Mouse (Mus musculus): Measurements from ENCODE around the gene Carmil1. TPM values are rescaled to one million over a fixed set of nuclear protein-coding genes. Genes with fewer than 3 reads are reported as not detected.

The Carmil1 gene
- polyA plus RNA-seq, 1 experiment from 2014 or later, result 43.5 TPM

DNA sequence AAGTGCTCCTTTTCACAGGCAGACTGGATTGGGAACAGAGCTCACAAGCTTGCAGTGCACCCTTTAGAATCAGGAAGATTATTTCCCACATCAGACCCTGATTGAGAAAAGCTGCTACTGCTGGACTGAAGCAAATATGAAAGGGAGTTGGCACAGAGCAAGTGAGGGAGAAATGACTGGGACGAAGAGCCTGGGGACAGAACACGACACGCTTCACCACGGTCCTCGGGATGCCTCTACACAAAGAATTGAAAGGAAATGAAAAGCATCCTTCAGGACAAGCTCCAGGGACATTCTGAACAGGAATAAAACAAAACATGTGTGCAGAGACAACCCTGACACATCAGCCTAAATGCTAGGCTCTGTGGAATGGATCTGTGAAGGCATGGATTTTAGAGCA is 103.0 kb downstream of the Carmil1 start:
- no peak for ATAC-seq
- no peak overlapping the region for H3K4me3 ChIP-seq (ENCODE audit: low read length)
- no peaks in the 10 kb centered on the region for H3K9me3 ChIP-seq (ENCODE audit: control insufficient read depth, low read length)
- WGBS, result 45% methylated on average over 5 of the region's 5 CpGs
- H3K27me3 ChIP-seq (replicated peaks; ENCODE audit: control insufficient read depth, insufficient read depth, low read length), result no peaks in the 10 kb centered on the region
- H3K36me3 ChIP-seq (ENCODE audit: control insufficient read depth, insufficient read depth, low read length), result no peaks in the 10 kb centered on the region
- H3K4me1 ChIP-seq (ENCODE audit: control insufficient read depth, insufficient read depth, low read depth, low read length), result peaks cover 2% of the 10 kb centered on the region; the same call in 1 of the 2 replicates
- H3K27ac ChIP-seq (ENCODE audit: low read depth, low read length), result no peak overlapping the region
- no peak overlapping the region for H3K9ac ChIP-seq (ENCODE audit: low read depth, low read length)
- H3K4me2 ChIP-seq (ENCODE audit: low read length), result no peak overlapping the region

DNA sequence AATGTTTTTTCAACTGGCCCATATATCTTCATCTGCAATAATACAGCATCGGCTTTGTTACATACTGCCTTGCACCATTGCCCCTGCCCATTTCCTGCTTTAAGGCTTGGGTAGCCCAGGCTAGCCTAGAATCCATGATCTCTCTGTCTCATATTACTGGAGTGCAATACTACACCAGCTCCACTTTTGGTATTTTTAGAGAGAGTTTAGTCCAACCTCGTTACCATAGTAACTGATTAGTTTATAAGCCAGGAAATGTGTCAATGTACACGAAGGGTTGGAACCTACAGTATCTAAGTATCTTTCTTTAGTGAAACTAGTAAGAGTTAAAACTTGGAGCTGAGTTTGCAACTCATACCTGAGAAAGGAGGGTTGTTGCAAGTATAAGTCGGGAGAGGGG is 103.8 kb downstream of the Carmil1 start:
- Histone ChIP-seq H3K4me1 (ENCODE audit: control insufficient read depth, insufficient read depth, low read depth, low read length) (peaks cover 2% of the 10 kb centered on the region; the same call in 1 of the 2 replicates), H3K36me3 (ENCODE audit: control insufficient read depth, insufficient read depth, low read length) (no peaks in the 10 kb centered on the region), H3K27ac (ENCODE audit: low read depth, low read length) (no peak overlapping the region), H3K4me2 (ENCODE audit: low read length) (no peak overlapping the region), H3K9ac (ENCODE audit: low read depth, low read length) (no peak overlapping the region), H3K9me3 (ENCODE audit: control insufficient read depth, low read length) (no peaks in the 10 kb centered on the region), H3K4me3 (ENCODE audit: low read length) (no peak overlapping the region), H3K27me3 (replicated peaks; ENCODE audit: control insufficient read depth, insufficient read depth, low read length) (no peaks in the 10 kb centered on the region)
- ATAC-seq, result no peak
- WGBS, result 80% methylated on average over 4 of the region's 4 CpGs

- H3K27ac ChIP-seq (ENCODE audit: low read depth, low read length), result no peak overlapping the region
- no peak overlapping the region for H3K4me3 ChIP-seq (ENCODE audit: low read length)
- H3K9ac ChIP-seq (ENCODE audit: low read depth, low read length), result no peak overlapping the region
- WGBS, result 77% methylated on average over 1 of the region's 1 CpGs
- no peak for ATAC-seq
- no peak overlapping the region for H3K4me2 ChIP-seq (ENCODE audit: low read length)
- H3K9me3 ChIP-seq (ENCODE audit: control insufficient read depth, low read length), result no peaks in the 10 kb centered on the region
- H3K4me1 ChIP-seq (ENCODE audit: control insufficient read depth, insufficient read depth, low read depth, low read length), result no peaks in the 10 kb centered on the region
- no peaks in the 10 kb centered on the region for H3K27me3 ChIP-seq (replicated peaks; ENCODE audit: control insufficient read depth, insufficient read depth, low read length)
- peaks cover under 1% of the 10 kb centered on the region; the same call in 1 of the 2 replicates for H3K36me3 ChIP-seq (ENCODE audit: control insufficient read depth, insufficient read depth, low read length)
Observed at GRCm38 (mm10) chr13:24169658-24170057, 110.9 kb downstream of the Carmil1 start.

- no peak overlapping the region for H3K27ac ChIP-seq (ENCODE audit: low read depth, low read length)
- H3K4me2 ChIP-seq (ENCODE audit: low read length), result no peak overlapping the region
- no peak for ATAC-seq
- peaks cover 3% of the 10 kb centered on the region; the same call in 1 of the 2 replicates for H3K36me3 ChIP-seq (ENCODE audit: control insufficient read depth, insufficient read depth, low read length)
- no peak overlapping the region for H3K9ac ChIP-seq (ENCODE audit: low read depth, low read length)
- no peak overlapping the region for H3K4me3 ChIP-seq (ENCODE audit: low read length)
- 95% methylated on average over 1 of the region's 1 CpGs for WGBS
- H3K4me1 ChIP-seq (ENCODE audit: control insufficient read depth, insufficient read depth, low read depth, low read length), result no peaks in the 10 kb centered on the region
- no peaks in the 10 kb centered on the region for H3K9me3 ChIP-seq (ENCODE audit: control insufficient read depth, low read length)
- no peaks in the 10 kb centered on the region for H3K27me3 ChIP-seq (replicated peaks; ENCODE audit: control insufficient read depth, insufficient read depth, low read length)
Observed at GRCm38 (mm10) chr13:24163368-24163767, 117.2 kb downstream of the Carmil1 start.

- 85% methylated on average over 4 of the region's 4 CpGs for WGBS
- Histone ChIP-seq H3K27me3 (replicated peaks; ENCODE audit: control insufficient read depth, insufficient read depth, low read length) (no peaks in the 10 kb centered on the region), H3K36me3 (ENCODE audit: control insufficient read depth, insufficient read depth, low read length) (peaks cover 3% of the 10 kb centered on the region; the same call in 1 of the 2 replicates), H3K4me3 (ENCODE audit: low read length) (no peak overlapping the region), H3K4me2 (ENCODE audit: low read length) (no peak overlapping the region), H3K27ac (ENCODE audit: low read depth, low read length) (no peak overlapping the region), H3K9ac (ENCODE audit: low read depth, low read length) (no peak overlapping the region), H3K9me3 (ENCODE audit: control insufficient read depth, low read length) (no peaks in the 10 kb centered on the region), H3K4me1 (ENCODE audit: control insufficient read depth, insufficient read depth, low read depth, low read length) (no peaks in the 10 kb centered on the region)
- no peak for ATAC-seq
Observed at GRCm38 (mm10) chr13:24161105-24161504, 119.5 kb downstream of the Carmil1 start.

- peaks cover 3% of the 10 kb centered on the region; the same call in 1 of the 2 replicates for H3K36me3 ChIP-seq (ENCODE audit: control insufficient read depth, insufficient read depth, low read length)
- H3K9ac ChIP-seq (ENCODE audit: low read depth, low read length), result no peak overlapping the region
- WGBS, result 86% methylated on average over 4 of the region's 4 CpGs
- H3K27me3 ChIP-seq (replicated peaks; ENCODE audit: control insufficient read depth, insufficient read depth, low read length), result no peaks in the 10 kb centered on the region
- H3K4me1 ChIP-seq (ENCODE audit: control insufficient read depth, insufficient read depth, low read depth, low read length), result peaks cover 4% of the 10 kb centered on the region
- H3K4me2 ChIP-seq (ENCODE audit: low read length), result no peak overlapping the region
- H3K4me3 ChIP-seq (ENCODE audit: low read length), result no peak overlapping the region
- no peak for ATAC-seq
- H3K9me3 ChIP-seq (ENCODE audit: control insufficient read depth, low read length), result no peaks in the 10 kb centered on the region
- H3K27ac ChIP-seq (ENCODE audit: low read depth, low read length), result no peak overlapping the region
Observed at GRCm38 (mm10) chr13:24159972-24160371, 120.6 kb downstream of the Carmil1 start.

DNA sequence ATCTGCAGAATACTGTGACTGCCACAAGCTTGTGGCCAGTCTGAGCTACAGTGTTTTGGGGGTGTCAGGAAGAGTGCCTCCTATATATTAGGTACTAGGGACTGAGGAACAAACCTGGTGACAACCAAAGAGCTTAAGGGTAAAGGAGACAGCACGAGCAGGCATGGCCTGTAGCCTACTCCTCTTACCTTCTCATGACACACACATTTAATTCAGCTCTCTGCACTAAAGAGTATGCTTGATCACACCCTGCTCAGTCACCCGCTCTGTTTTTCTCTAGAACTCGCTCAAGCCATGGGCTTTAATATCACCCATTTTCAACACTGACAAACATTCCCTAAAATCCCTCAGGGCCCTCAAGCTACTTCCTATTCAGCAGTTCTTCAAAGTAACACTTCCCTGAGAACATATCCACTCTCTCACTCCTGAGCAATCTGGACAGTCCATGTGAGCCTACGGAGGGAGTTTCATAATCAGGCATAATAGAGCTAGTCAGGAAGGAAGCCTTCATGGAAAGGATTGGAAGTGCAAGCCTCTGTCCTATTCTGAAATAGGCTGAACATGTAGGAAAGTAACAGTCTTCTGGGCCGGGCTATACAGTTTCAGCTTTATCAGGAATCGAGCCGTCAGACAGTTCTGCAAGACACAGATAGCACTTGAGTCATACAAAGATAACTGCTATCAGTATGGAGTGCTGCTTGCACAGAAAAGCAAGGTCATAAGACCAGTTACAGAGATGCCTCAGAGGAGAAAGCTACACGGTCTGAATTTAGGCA is 121.2 kb downstream of the Carmil1 start:
- 87% methylated on average over 8 of the region's 8 CpGs for WGBS
- H3K27me3 ChIP-seq (replicated peaks; ENCODE audit: control insufficient read depth, insufficient read depth, low read length), result no peaks in the 10 kb centered on the region
- H3K4me3 ChIP-seq (ENCODE audit: low read length), result no peak overlapping the region
- no peak overlapping the region for H3K27ac ChIP-seq (ENCODE audit: low read depth, low read length)
- H3K4me2 ChIP-seq (ENCODE audit: low read length), result no peak overlapping the region
- H3K9ac ChIP-seq (ENCODE audit: low read depth, low read length), result no peak overlapping the region
- H3K36me3 ChIP-seq (ENCODE audit: control insufficient read depth, insufficient read depth, low read length), result 0 out of 2 replicates have a peak, but pooled peaks cover under 1% of the 10 kb centered on the region
- H3K9me3 ChIP-seq (ENCODE audit: control insufficient read depth, low read length), result no peaks in the 10 kb centered on the region
- ATAC-seq, result no peak
- H3K4me1 ChIP-seq (ENCODE audit: control insufficient read depth, insufficient read depth, low read depth, low read length), result peaks cover 6% of the 10 kb centered on the region

- no peaks in the 10 kb centered on the region for H3K9me3 ChIP-seq (ENCODE audit: control insufficient read depth, low read length)
- no peak overlapping the region for H3K4me2 ChIP-seq (ENCODE audit: low read length)
- peaks cover 6% of the 10 kb centered on the region for H3K4me1 ChIP-seq (ENCODE audit: control insufficient read depth, insufficient read depth, low read depth, low read length)
- no peaks in the 10 kb centered on the region for H3K36me3 ChIP-seq (ENCODE audit: control insufficient read depth, insufficient read depth, low read length)
- H3K27me3 ChIP-seq (replicated peaks; ENCODE audit: control insufficient read depth, insufficient read depth, low read length), result no peaks in the 10 kb centered on the region
- H3K4me3 ChIP-seq (ENCODE audit: low read length), result no peak overlapping the region
- ATAC-seq, result no peak
- no peak overlapping the region for H3K9ac ChIP-seq (ENCODE audit: low read depth, low read length)
- no peak overlapping the region for H3K27ac ChIP-seq (ENCODE audit: low read depth, low read length)
- 79% methylated on average over 10 of the region's 10 CpGs for WGBS
Observed at GRCm38 (mm10) chr13:24157560-24158011, 123.0 kb downstream of the Carmil1 start.

GRCm38 (mm10) chr13:24155190-24155589 is 125.4 kb downstream of the Carmil1 start:
- Histone ChIP-seq H3K4me3 (ENCODE audit: low read length) (no peak overlapping the region), H3K9ac (ENCODE audit: low read depth, low read length) (no peak overlapping the region), H3K4me1 (ENCODE audit: control insufficient read depth, insufficient read depth, low read depth, low read length) (peaks cover 11% of the 10 kb centered on the region), H3K27ac (ENCODE audit: low read depth, low read length) (no peak overlapping the region), H3K27me3 (replicated peaks; ENCODE audit: control insufficient read depth, insufficient read depth, low read length) (no peaks in the 10 kb centered on the region), H3K9me3 (ENCODE audit: control insufficient read depth, low read length) (no peaks in the 10 kb centered on the region), H3K36me3 (ENCODE audit: control insufficient read depth, insufficient read depth, low read length) (no peaks in the 10 kb centered on the region), H3K4me2 (ENCODE audit: low read length) (no peak overlapping the region)
- 32% methylated on average over 6 of the region's 6 CpGs for WGBS
- no peak for ATAC-seq

Data from hindbrain, embryonic 16.5 days (tissue).